Mouse (Mus musculus): Measurements from ENCODE around the gene Adamtsl3.

GRCm38 (mm10) chr7:82492881-82493280, 157.4 kb downstream of the Adamtsl3 start:
- TF ChIP-seq POLR2A (IDR thresholded peaks at IDR 0.05; ENCODE audit: borderline replicate concordance, low read depth, low read length) (no peak), CTCF (IDR thresholded peaks at IDR 0.05; ENCODE audit: low read depth, low read length) (no peak)
